Mouse (Mus musculus): Measurements from ENCODE around the gene Hspb2. TPM values are rescaled to one million over a fixed set of nuclear protein-coding genes. Genes with fewer than 3 reads are reported as not detected.

The Hspb2 gene
- polyA plus RNA-seq, 1 experiment = 54.7 TPM

DNA sequence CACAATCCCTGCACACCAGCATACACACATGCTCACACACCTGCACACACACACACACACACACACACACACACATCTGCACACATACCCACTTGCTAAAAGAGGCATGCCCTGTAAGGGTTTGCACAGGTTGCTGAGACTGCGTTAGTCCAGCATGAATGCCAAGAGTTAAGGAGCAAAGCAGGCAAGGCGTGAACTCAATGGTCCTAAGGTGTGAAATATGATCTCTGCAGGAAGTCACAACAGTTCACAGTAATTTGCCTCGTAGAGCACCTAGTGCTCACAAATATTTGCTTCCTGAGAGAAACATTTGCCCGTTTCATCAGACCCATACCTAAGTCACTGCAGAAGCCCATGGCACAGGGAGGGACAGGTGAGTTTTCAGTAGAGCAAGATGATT lies 38.0 kb downstream of the Hspb2 start:
- no peak for DNase-seq (ENCODE audit: low spot score)

DNA sequence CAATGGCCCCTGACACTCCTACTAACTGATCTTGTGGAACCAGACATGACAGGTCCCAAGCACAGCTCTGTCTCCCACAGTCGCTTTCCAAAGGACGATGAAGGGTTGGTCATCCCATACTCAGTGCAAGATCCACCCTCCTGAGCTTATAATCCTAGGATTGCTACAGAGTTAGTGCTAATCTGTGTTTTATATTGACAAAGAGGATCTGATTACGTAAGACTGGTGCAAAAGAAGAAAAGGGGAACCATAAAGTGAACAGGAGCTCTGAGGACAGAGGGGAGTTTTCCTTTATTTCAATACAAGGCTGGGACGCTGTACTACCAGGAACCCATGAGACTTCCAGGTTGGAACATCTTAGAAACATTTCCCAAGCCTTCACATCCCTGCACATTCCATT lies 40.8 kb downstream of the Hspb2 start:
- no peak for DNase-seq (ENCODE audit: low spot score)

DNA sequence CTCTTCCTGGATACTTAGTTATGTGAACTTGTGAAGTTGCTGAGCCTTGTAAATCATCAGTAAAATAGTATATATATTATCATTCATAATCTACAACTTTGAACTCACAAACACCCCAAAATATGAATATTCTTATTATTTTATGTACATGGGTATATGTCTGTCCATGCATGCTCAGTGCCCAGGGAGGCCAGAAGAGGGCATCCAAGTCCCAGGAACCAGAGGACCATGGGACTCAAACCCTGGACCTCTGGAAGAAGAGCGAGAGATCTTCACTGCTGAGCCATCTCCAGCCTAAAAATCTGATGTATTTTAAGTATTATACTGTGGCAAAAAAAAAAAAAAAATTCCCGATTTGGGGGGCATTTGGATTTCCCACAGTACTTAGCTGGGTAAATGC lies 43.0 kb downstream of the Hspb2 start:
- no peak for DNase-seq (ENCODE audit: low spot score)

DNA sequence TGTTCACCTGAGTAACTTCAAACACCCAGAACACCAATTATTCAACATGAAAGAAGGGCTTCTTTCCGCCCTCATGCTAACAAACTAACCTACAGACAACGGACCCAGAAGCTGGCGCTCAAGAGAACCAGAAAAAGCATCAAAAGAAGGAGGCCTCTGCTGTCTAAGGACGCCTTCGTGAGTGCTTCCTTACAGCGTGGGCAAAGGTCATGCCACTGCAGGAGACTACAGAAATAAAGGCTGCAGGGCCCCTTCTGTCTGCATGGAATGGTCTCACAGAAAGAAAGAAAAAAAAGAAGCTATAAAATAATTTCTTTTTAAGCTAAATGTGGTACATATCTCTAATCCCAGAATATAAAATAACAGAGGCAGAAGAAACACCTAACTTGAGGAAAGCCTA lies 47.2 kb downstream of the Hspb2 start:
- no peak for DNase-seq (ENCODE audit: low spot score)

Other genes starting within 250 kb of the Hspb2 start
- 101 and 137 TPM in 2 replicates for gene Pts, start 223.6 kb downstream of the Hspb2 start, polyA plus RNA-seq (2012; rRNA removed)
- 5.7 and 8.2 TPM in 2 replicates for gene Il18, start 197.5 kb downstream of the Hspb2 start, polyA plus RNA-seq (2012; rRNA removed)
- 0.77 and 0.80 TPM in 2 replicates for gene Bco2, start 197.2 kb downstream of the Hspb2 start, polyA plus RNA-seq (2012; rRNA removed)
- gene Tex12, start 191.0 kb downstream of the Hspb2 start, polyA plus RNA-seq (2012; rRNA removed) = not detected in 2 replicates
- gene Sdhd, start 148.5 kb downstream of the Hspb2 start, polyA plus RNA-seq (2012; rRNA removed) = 154 and 189 TPM in 2 replicates
- gene Timm8b, start 148.4 kb downstream of the Hspb2 start, polyA plus RNA-seq (2012; rRNA removed) = 181 and 191 TPM in 2 replicates
- 2.1 and 2.5 TPM in 2 replicates for gene Pih1d2, start 135.0 kb downstream of the Hspb2 start, polyA plus RNA-seq (2012; rRNA removed)
- gene Nkapd1, start 134.9 kb downstream of the Hspb2 start, polyA plus RNA-seq (2012; rRNA removed) = 13.2 and 13.9 TPM in 2 replicates
- gene Dlat, start 92.6 kb downstream of the Hspb2 start, polyA plus RNA-seq (2012; rRNA removed) = 42.8 and 43.1 TPM in 2 replicates
- 9.1 and 11.4 TPM in 2 replicates for gene Dixdc1, start 12.8 kb downstream of the Hspb2 start, polyA plus RNA-seq (2012; rRNA removed)
- 12.4 and 13.5 TPM in 2 replicates for gene 2310030G06Rik, start 5.8 kb downstream of the Hspb2 start, polyA plus RNA-seq (2012; rRNA removed)
- gene Cryab, start 1.0 kb downstream of the Hspb2 start, polyA plus RNA-seq (2012; rRNA removed) = 150 and 169 TPM in 2 replicates
- gene Fdxacb1, start 15.9 kb upstream of the Hspb2 start, polyA plus RNA-seq (2012; rRNA removed) = 8.2 and 8.6 TPM in 2 replicates
- gene Alg9, start 22.7 kb upstream of the Hspb2 start, polyA plus RNA-seq (2012; rRNA removed) = 19.7 and 22.0 TPM in 2 replicates
- gene 1110032A03Rik, start 23.2 kb upstream of the Hspb2 start, polyA plus RNA-seq (2012; rRNA removed) = 60.8 and 68.2 TPM in 2 replicates
- 20.9 and 23.5 TPM in 2 replicates for gene Ppp2r1b, start 92.9 kb upstream of the Hspb2 start, polyA plus RNA-seq (2012; rRNA removed)

All from urinary bladder, adult 2 months (tissue).